Mouse (Mus musculus): ENCODE results near the gene Prkg1.

Prkg1 gene

GRCm38 (mm10) chr19:30691258-30691657 is 1073.6 kb downstream of the Prkg1 start:
- DNase-seq (ENCODE audit: extremely low read depth, insufficient read length, low spot score): no peak

GRCm38 (mm10) chr19:30690691-30691090 is 1074.1 kb downstream of the Prkg1 start:
- DNase-seq (ENCODE audit: extremely low read depth, insufficient read length, low spot score): no peak

- no peak for DNase-seq (ENCODE audit: extremely low read depth, insufficient read length, low spot score)
Measured at GRCm38 (mm10) chr19:30687942-30688341, 1076.9 kb downstream of the Prkg1 start.

- DNase-seq (ENCODE audit: extremely low read depth, insufficient read length, low spot score): no peak
Measured at GRCm38 (mm10) chr19:30676308-30676707, 1088.5 kb downstream of the Prkg1 start.

GRCm38 (mm10) chr19:30664269-30664668 is 1100.6 kb downstream of the Prkg1 start:
- DNase-seq (ENCODE audit: extremely low read depth, insufficient read length, low spot score): peak; percentile 5

- no peak for DNase-seq (ENCODE audit: extremely low read depth, insufficient read length, low spot score)
Measured at GRCm38 (mm10) chr19:30642629-30643170, 1122.1 kb downstream of the Prkg1 start.

GRCm38 (mm10) chr19:30637471-30637870 is 1127.4 kb downstream of the Prkg1 start:
- no peak for DNase-seq (ENCODE audit: extremely low read depth, insufficient read length, low spot score)

- no peak for DNase-seq (ENCODE audit: extremely low read depth, insufficient read length, low spot score)
Measured at GRCm38 (mm10) chr19:30631051-30631450, 1133.8 kb downstream of the Prkg1 start.

- no peak for DNase-seq (ENCODE audit: extremely low read depth, insufficient read length, low spot score)
Measured at GRCm38 (mm10) chr19:30626036-30626435, 1138.8 kb downstream of the Prkg1 start.

GRCm38 (mm10) chr19:30625391-30625790 is 1139.4 kb downstream of the Prkg1 start:
- DNase-seq (ENCODE audit: extremely low read depth, insufficient read length, low spot score): no peak

GRCm38 (mm10) chr19:30623620-30624019 is 1141.2 kb downstream of the Prkg1 start:
- no peak for DNase-seq (ENCODE audit: extremely low read depth, insufficient read length, low spot score)

GRCm38 (mm10) chr19:30613150-30613865 is 1151.5 kb downstream of the Prkg1 start:
- no peak for DNase-seq (ENCODE audit: extremely low read depth, insufficient read length, low spot score)

GRCm38 (mm10) chr19:30586366-30586765 is 1178.5 kb downstream of the Prkg1 start:
- DNase-seq (ENCODE audit: extremely low read depth, insufficient read length, low spot score): no peak

- no peak for DNase-seq (ENCODE audit: extremely low read depth, insufficient read length, low spot score)
Measured at GRCm38 (mm10) chr19:30564516-30564915, 1200.3 kb downstream of the Prkg1 start.

- no peak for DNase-seq (ENCODE audit: extremely low read depth, insufficient read length, low spot score)
Measured at GRCm38 (mm10) chr19:30563876-30564275, 1201.0 kb downstream of the Prkg1 start.

GRCm38 (mm10) chr19:30558024-30558423 is 1206.8 kb downstream of the Prkg1 start:
- DNase-seq (ENCODE audit: extremely low read depth, insufficient read length, low spot score): no peak

- no peak for DNase-seq (ENCODE audit: extremely low read depth, insufficient read length, low spot score)
Measured at GRCm38 (mm10) chr19:30554467-30554881, 1210.4 kb downstream of the Prkg1 start.

- no peak for DNase-seq (ENCODE audit: extremely low read depth, insufficient read length, low spot score)
Measured at GRCm38 (mm10) chr19:30553740-30554139, 1211.1 kb downstream of the Prkg1 start.

- DNase-seq (ENCODE audit: extremely low read depth, insufficient read length, low spot score): no peak
Measured at GRCm38 (mm10) chr19:30552260-30552659, 1212.6 kb downstream of the Prkg1 start.

GRCm38 (mm10) chr19:30549854-30550647 is 1214.8 kb downstream of the Prkg1 start:
- DNase-seq (ENCODE audit: extremely low read depth, insufficient read length, low spot score): no peak

- no peak for DNase-seq (ENCODE audit: extremely low read depth, insufficient read length, low spot score)
Measured at GRCm38 (mm10) chr19:30549044-30549853, 1215.6 kb downstream of the Prkg1 start, which contains the start of gene Dkk1. Gene Dkk1, minus strand, starts transcription at chr19:30549665.
